Mouse (Mus musculus) kidney, embryonic 16.5 days (tissue): Measurements from ENCODE around the gene Psmb3. TPM values are rescaled to one million over a fixed set of nuclear protein-coding genes. Genes with fewer than 3 reads are reported as not detected.

Source experiments
- ATAC-seq: fragments of 200-750 bp; cut with Nextera tagmentation; 2 replicates; pipeline ENCODE4 v1.8.0; 2017; ENCODE audit warnings: moderate TSS enrichment; ENCODE audit not compliant: low FRiP score, low TSS enrichment
- H3K27ac ChIP-seq: fragments of 300-500 bp; sonication (generic); 2 replicates; pipeline ENCODE4 v1.5.1; 2014; ENCODE audit warnings: low read length
- H3K27me3 ChIP-seq: fragments of 300-500 bp; sonication (generic); 2 replicates; pipeline ENCODE4 v1.6.1; 2014; ENCODE audit warnings: low read length, control low read depth, mixed read lengths; ENCODE audit not compliant: insufficient read depth
- H3K36me3 ChIP-seq: fragments of 300-500 bp; sonication (generic); 2 replicates; pipeline ENCODE4 v1.6.1; 2014; ENCODE audit warnings: low read length, control low read depth, mixed read lengths; ENCODE audit not compliant: insufficient read depth
- H3K4me1 ChIP-seq: fragments of 300-500 bp; sonication (generic); 2 replicates; pipeline ENCODE4 v1.6.1; 2014; ENCODE audit warnings: low read length, control low read depth, mixed read lengths; ENCODE audit not compliant: insufficient read depth
- H3K4me2 ChIP-seq: fragments of 300-500 bp; sonication (generic); replicated peaks from 2 replicates; pipeline ENCODE4 v1.6.1; 2014; ENCODE audit warnings: low read depth, low read length
- H3K4me3 ChIP-seq: fragments of 300-500 bp; sonication (generic); 2 replicates; pipeline ENCODE4 v1.5.1; 2014; ENCODE audit warnings: mild to moderate bottlenecking, low read length
- H3K9ac ChIP-seq: fragments of 300-500 bp; sonication (generic); replicated peaks from 2 replicates; pipeline ENCODE4 v1.6.1; 2014; ENCODE audit warnings: low read length
- H3K9me3 ChIP-seq: fragments of 300-500 bp; sonication (generic); 2 replicates; pipeline ENCODE4 v1.6.1; 2016; ENCODE audit warnings: low read length, control low read depth
- WGBS: fragments of 180-500 bp; shearing (Covaris S2); extraction: QIAGEN DNeasy Blood & Tissue Kit; methylation state at CpG from one replicate; pipeline ENCODE4 v1.1.7; 2014; 5-methylcytosine and 5-hydroxymethylcytosine counted together
- polyA plus RNA-seq: library from polyadenylated mRNA; unstranded; fragments of >200 nt; fragmentation: Nextera tagmentation; extraction: Ambion mirVana; gene quantifications from 2 replicates; pipeline ENCODE4 v1.2.1, GENCODE M21; 2015

Gene Psmb3
- polyA plus RNA-seq, 1 experiment from 2014 or later, result 503 TPM

DNA sequence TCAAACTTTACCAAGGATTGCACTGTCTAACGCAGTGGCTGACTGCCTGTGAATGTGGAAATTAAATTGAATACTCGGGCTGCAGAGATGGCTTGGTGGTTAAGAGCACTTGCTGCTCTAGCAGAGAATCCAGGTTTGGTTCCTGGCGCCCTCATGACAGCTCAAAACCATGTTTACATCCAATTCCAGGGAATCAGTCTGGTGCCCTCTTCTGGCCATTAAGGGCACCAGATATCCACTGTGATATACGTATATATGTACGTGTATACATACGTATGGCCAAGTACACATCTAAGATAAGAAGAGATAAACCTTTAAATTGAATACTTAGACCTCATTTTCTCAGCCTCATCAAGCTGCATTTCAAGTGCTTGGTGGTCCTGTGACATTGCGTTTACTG lies 37.0 kb upstream of the Psmb3 start:
- Histone ChIP-seq H3K4me1 (peaks cover 54% of the 10 kb centered on the region), H3K36me3 (peaks cover 42% of the 10 kb centered on the region), H3K27ac (no peak overlapping the region), H3K4me3 (no peak overlapping the region), H3K4me2 (no peak overlapping the region), H3K9me3 (no peaks in the 10 kb centered on the region), H3K27me3 (no peaks in the 10 kb centered on the region; the same call in none of the 2 replicates), H3K9ac (no peak overlapping the region)
- ATAC-seq, result no peak
- 93% methylated on average over 7 of the region's 7 CpGs for WGBS

DNA sequence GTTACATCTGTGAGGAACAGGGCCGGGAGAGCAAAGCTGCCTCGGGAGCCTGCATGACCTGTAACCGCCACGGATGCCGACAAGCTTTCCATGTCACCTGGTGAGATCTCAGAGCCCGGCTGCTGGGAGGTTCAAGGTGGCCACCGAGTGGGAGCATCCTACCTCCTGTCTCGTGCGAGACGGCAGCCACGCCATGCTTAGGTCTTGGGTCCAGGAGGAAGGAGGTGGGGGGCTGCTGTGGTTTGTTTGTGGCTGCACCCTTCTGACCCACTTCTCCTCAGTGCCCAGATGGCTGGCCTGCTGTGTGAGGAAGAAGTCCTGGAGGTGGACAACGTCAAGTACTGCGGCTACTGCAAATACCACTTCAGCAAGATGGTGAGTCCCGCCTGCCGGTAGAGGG lies 36.4 kb upstream of the Psmb3 start:
- Histone ChIP-seq H3K9ac (no peak overlapping the region), H3K9me3 (no peaks in the 10 kb centered on the region), H3K27ac (no peak overlapping the region), H3K4me2 (no peak overlapping the region), H3K27me3 (no peaks in the 10 kb centered on the region; the same call in none of the 2 replicates), H3K36me3 (peaks cover 47% of the 10 kb centered on the region), H3K4me3 (no peak overlapping the region), H3K4me1 (peaks cover 48% of the 10 kb centered on the region)
- WGBS, result 91% methylated on average over 14 of the region's 15 CpGs
- no peak for ATAC-seq

DNA sequence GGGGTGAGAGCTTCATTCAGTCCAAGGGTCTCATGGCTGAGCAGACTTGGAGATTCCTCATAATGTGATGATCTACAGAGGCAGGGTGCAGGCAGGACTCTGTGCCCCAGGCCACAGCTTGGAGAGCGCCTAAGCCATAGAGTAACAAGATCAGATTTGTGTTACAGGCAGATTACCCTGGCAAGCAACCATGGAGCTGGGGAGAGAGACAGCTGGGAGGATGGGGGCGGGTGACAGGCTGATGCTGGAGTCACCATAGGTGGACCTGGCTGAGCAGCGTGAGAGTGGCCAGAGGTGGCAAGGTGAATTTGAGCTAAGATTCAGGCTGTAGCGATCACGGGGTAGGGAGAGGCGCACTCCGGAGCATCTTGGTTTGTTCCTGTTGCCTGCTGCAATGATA lies 35.0 kb upstream of the Psmb3 start:
- Histone ChIP-seq H3K27me3 (no peaks in the 10 kb centered on the region), H3K36me3 (peaks cover 60% of the 10 kb centered on the region), H3K9me3 (no peaks in the 10 kb centered on the region), H3K4me1 (peaks cover 40% of the 10 kb centered on the region), H3K4me2 (no peak overlapping the region), H3K4me3 (no peak overlapping the region), H3K27ac (no peak overlapping the region), H3K9ac (no peak overlapping the region)
- WGBS, result 91% methylated on average over 7 of the region's 7 CpGs
- ATAC-seq, result no peak

DNA sequence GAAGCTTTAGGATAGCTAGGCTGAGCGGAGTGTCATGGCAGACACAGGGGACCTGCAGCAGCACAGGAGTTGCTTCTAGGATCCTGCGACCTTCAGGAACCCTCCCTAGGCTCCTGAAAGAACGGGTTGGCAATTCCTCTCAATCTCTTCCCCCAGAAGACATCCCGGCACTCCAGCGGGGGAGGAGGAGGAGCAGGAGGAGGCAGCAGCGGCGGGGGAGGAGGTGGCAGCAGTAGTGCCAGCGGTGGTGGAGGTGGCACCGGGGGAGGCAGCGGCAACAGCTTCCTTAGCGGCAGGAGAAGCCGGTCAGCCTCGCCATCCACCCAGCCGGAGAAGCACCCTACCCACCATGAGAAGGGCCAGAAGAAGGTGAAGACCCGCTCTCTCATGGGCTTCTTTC lies 33.9 kb upstream of the Psmb3 start:
- Histone ChIP-seq H3K4me1 (peaks cover 39% of the 10 kb centered on the region), H3K4me2 (no peak overlapping the region), H3K9ac (no peak overlapping the region), H3K36me3 (peaks cover 71% of the 10 kb centered on the region), H3K9me3 (no peaks in the 10 kb centered on the region), H3K4me3 (no peak overlapping the region), H3K27me3 (no peaks in the 10 kb centered on the region), H3K27ac (peak overlapping the region; percentile 80)
- 45% methylated on average over 13 of the region's 15 CpGs for WGBS
- ATAC-seq, result no peak

DNA sequence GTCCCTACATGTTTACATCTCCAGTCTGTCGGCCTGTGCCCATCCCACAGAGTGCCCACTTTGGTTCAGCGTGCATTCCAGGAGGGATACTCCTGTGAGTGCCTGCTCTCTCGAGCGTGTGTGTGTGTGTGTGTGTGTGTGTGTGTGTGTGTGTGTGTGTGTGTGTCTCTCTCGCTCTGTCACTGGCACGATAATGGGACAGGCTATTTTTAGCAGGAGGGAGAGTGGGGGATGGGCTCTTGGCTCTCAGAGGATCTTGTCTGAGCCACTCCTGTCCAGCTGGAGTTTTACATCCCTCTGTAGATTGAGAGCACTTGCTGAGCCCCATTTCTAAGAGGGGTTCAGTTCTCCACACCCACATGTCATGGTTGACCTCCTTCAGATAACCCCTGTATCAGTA lies 33.4 kb upstream of the Psmb3 start:
- whole genome bisulfite sequencing, result 22% methylated on average over 6 of the region's 6 CpGs
- Histone ChIP-seq H3K9me3 (no peaks in the 10 kb centered on the region), H3K4me2 (no peak overlapping the region), H3K27me3 (no peaks in the 10 kb centered on the region), H3K4me1 (peaks cover 34% of the 10 kb centered on the region), H3K36me3 (peaks cover 77% of the 10 kb centered on the region), H3K27ac (peak overlapping the region; percentile 80), H3K9ac (no peak overlapping the region), H3K4me3 (no peak overlapping the region)
- peak; percentile 21; the same call in 1 of the 2 replicates for ATAC-seq

DNA sequence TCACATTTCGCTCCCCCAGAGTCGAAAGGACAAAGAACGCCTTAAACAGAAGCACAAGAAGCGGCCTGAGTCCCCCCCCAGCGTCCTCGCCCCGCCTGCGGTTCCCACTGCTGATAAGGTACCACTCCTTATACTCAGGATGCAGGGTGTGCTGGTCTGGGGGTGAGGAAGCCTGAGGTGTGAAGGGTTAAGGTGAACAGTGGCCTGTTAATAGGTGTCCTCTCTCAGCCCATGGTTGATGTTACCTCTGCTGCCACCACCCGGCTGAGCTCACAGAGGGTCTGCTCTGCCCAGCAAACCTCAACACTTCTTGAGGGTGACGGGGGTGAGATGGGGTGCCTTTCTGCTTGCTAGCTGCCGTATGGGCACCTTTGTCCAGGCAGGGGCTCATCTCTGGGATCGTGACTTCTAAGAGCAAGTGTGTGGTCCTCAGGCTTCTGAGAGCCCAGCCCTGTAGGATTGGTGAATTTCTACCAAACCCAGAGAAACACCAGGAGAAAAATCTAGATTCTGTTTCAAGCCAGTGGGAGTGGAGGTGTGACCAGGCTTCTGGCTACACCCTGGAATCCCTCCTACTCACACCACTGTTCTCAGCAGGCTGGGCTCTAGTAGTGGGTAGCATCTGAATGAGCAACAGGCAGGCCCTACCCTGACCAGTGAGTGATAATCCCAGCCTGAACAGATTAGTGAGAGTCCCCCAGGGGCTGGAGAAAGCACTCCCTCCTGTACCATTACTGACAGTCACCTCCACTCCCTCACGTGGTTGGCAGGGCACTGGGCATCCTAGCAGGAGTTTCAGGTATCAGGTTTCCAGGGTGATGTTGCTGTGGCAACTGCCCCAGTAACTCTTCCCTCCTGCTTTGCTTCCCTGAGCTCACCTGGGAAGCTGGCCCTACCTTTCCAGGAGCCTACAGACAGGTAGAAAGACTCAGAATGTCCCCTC lies 32.7 kb upstream of the Psmb3 start:
- WGBS, result 65% methylated on average over 13 of the region's 13 CpGs
- H3K9ac ChIP-seq, result no peak overlapping the region
- H3K4me3 ChIP-seq, result no peak overlapping the region
- H3K27me3 ChIP-seq, result no peaks in the 10 kb centered on the region
- ATAC-seq, result no peak
- H3K27ac ChIP-seq, result peak overlapping the region; percentile 33; the same call in 1 of the 2 replicates
- H3K36me3 ChIP-seq, result peaks cover 81% of the 10 kb centered on the region
- no peak overlapping the region for H3K4me2 ChIP-seq
- H3K4me1 ChIP-seq, result peaks cover 28% of the 10 kb centered on the region
- no peaks in the 10 kb centered on the region for H3K9me3 ChIP-seq

DNA sequence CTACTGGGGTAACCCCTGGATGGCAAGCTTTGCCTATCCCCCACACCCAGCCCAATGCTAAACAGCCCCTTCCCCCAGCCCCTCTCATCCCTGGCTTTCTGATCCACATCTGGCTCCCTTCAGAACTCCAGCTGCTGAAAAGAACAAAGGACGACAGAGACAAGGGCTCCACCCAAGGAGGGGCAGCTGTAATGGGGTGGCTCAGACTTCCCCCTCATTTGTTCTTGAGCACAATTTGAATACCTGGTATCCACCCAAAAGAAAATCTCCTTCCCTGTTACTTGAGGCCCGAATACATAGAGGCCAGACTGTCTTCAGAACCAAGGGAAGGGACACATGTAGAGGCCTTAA lies 32.0 kb upstream of the Psmb3 start:
- Histone ChIP-seq H3K4me1 (peaks cover 28% of the 10 kb centered on the region), H3K4me3 (no peak overlapping the region), H3K27ac (no peak overlapping the region), H3K4me2 (no peak overlapping the region), H3K27me3 (no peaks in the 10 kb centered on the region), H3K36me3 (peaks cover 79% of the 10 kb centered on the region), H3K9me3 (no peaks in the 10 kb centered on the region), H3K9ac (no peak overlapping the region)
- no peak for ATAC-seq
- 52% methylated on average over 2 of the region's 2 CpGs for WGBS

DNA sequence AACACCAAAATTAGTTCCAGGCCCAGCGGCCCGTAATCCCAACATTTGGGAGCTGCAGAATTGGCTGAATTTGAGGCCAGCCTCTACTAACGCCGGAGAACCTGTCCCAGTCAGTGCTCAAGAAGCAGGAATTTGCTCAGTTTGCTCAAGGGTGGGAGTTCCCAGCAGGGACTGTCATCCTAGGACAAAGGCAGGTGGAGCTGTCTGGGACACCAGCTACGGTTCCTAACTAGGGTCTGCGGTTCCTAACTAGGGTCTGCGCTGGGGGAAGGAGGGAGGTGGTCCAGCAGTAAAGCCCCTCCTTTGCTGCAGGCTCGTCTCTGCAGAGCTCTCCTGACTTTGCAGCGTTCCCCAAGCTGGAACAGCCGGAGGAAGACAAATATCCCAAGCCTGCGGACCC lies 30.1 kb upstream of the Psmb3 start:
- H3K4me3 ChIP-seq, result no peak overlapping the region
- H3K36me3 ChIP-seq, result peaks cover 75% of the 10 kb centered on the region
- H3K9ac ChIP-seq, result no peak overlapping the region
- H3K9me3 ChIP-seq, result no peaks in the 10 kb centered on the region
- no peak overlapping the region for H3K4me2 ChIP-seq
- H3K4me1 ChIP-seq, result peaks cover 28% of the 10 kb centered on the region
- H3K27me3 ChIP-seq, result no peaks in the 10 kb centered on the region
- ATAC-seq, result no peak
- no peak overlapping the region for H3K27ac ChIP-seq
- 90% methylated on average over 11 of the region's 11 CpGs for WGBS

DNA sequence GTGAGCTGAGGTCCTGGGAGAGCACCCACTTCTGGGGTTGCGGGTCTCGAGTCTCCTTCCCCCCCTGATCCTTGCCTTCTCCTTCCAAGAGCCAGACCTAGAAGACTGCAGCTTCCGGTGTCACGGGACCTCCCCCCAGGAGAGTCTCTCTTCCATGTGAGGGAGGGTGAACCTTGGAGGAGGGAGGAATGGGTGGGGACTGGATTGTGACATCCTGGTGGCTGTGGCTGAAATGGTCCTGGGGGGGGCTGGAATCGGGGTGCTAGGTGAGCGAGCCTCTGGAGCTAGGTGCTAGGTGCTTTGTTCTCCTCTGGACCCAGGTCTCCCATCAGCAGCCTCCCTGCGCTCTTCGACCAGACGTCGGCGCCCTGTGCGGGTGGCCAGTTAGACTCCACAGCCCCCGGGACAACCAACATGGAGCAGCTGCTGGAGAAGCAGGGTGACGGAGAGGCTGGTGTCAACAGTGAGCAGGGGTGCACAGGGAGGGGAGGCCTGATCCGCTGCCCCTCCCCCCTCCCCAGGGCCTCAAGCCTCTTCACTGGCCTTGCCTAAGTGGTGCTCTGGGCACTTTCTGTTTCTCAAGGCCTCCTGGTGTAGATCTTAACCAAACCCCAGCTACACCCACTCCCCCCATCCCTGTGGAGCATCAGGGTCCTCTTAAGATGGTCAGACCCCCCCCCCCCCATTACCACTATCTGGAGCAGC lies 27.0 kb upstream of the Psmb3 start:
- H3K36me3 ChIP-seq, result peaks cover 82% of the 10 kb centered on the region
- no peak overlapping the region for H3K4me3 ChIP-seq
- no peak overlapping the region for H3K4me2 ChIP-seq
- no peaks in the 10 kb centered on the region for H3K27me3 ChIP-seq
- 84% methylated on average over 14 of the region's 15 CpGs for WGBS
- no peak overlapping the region for H3K9ac ChIP-seq
- ATAC-seq, result no peak
- H3K27ac ChIP-seq, result no peak overlapping the region
- no peaks in the 10 kb centered on the region for H3K9me3 ChIP-seq
- no peaks in the 10 kb centered on the region for H3K4me1 ChIP-seq

DNA sequence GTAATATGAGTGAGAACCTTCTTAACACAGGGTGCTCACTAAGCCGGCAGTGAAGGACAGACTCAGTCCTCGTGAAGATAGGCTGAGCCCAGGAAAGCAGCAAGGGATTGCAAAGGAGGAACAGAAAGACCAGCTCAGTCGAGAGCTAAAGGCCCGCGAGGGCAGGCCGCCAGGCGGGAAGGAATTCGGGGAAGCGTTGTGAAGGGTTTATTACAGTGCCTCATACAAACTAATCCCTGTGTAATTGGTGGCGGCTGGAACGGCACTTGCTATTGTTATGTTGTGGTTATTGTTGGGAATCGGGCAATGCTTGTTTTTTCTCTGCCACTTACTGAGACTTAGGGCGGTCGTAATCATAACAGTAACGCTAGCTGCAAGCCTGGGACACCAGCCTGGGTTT lies 25.8 kb upstream of the Psmb3 start:
- Histone ChIP-seq H3K27ac (no peak overlapping the region), H3K36me3 (peaks cover 82% of the 10 kb centered on the region), H3K4me3 (no peak overlapping the region), H3K9me3 (no peaks in the 10 kb centered on the region), H3K4me1 (peaks cover 4% of the 10 kb centered on the region; the same call in 1 of the 2 replicates), H3K4me2 (no peak overlapping the region), H3K9ac (no peak overlapping the region), H3K27me3 (no peaks in the 10 kb centered on the region)
- 57% methylated on average over 15 of the region's 15 CpGs for WGBS
- ATAC-seq, result no peak
